Mouse (Mus musculus) MEL (cell line): ENCODE data around the gene Arfip1.

ENCODE experiments used
- CHD2 ChIP-seq: IDR thresholded peaks from 2 replicates; pipeline ENCODE4 v1.6.1; 2011; ENCODE audit warnings: low read length, improper control_type of control experiment
- CTCF ChIP-seq, 3 experiments: IDR thresholded peaks in 2 of 3; conservative IDR thresholded peaks in 1 of 3; 2 replicates each; pipeline ENCODE4 v1.5.1; 2011 to 2012; ENCODE audit warnings: low read length in 3 of 3, low read depth in 2 of 3, mild to moderate bottlenecking in 2 of 3, improper control_type of control experiment in 1 of 3, inconsistent platforms in 1 of 3, mixed read lengths in 1 of 3, moderate library complexity in 1 of 3; ENCODE audit not compliant: control insufficient read depth in 1 of 3, insufficient read depth in 1 of 3, poor library complexity in 1 of 3, severe bottlenecking in 1 of 3
- EP300 ChIP-seq, 2 experiments: IDR thresholded peaks; 2 replicates each; pipeline ENCODE4 v1.6.1; 2011; ENCODE audit warnings: improper control_type of control experiment in 2 of 2, low read length in 2 of 2, low read depth in 1 of 2, mild to moderate bottlenecking in 1 of 2
- GATA1 ChIP-seq: IDR thresholded peaks from 2 replicates; pipeline ENCODE4 v1.6.1; 2011; ENCODE audit warnings: low read depth, low read length, improper control_type of control experiment
- MAZ ChIP-seq: IDR thresholded peaks from 2 replicates; pipeline ENCODE4 v1.6.1; 2012; ENCODE audit warnings: low read depth, mild to moderate bottlenecking, inconsistent platforms, low read length, improper control_type of control experiment
- POLR2A ChIP-seq, 2 experiments: IDR thresholded peaks; 2 replicates each; pipeline ENCODE4 v1.6.1; 2011 to 2012; ENCODE audit warnings: low read length in 2 of 2, mild to moderate bottlenecking in 2 of 2, control low read depth in 1 of 2, improper control_type of control experiment in 1 of 2, low read depth in 1 of 2, moderate library complexity in 1 of 2; ENCODE audit not compliant: control insufficient read depth in 1 of 2, insufficient read depth in 1 of 2, poor library complexity in 1 of 2
- POLR2AphosphoS5 ChIP-seq: IDR thresholded peaks from 2 replicates; pipeline ENCODE4 v1.6.1; 2012; ENCODE audit warnings: low read depth, borderline replicate concordance, mild to moderate bottlenecking, inconsistent platforms, low read length, moderate library complexity, mixed read lengths
- SMC3 ChIP-seq: IDR thresholded peaks from 2 replicates; pipeline ENCODE4 v1.6.1; 2011; ENCODE audit warnings: low read depth, low read length, improper control_type of control experiment
- TBP ChIP-seq: IDR thresholded peaks from 2 replicates; pipeline ENCODE4 v1.8.0; 2011; ENCODE audit warnings: low read depth, low read length, improper control_type of control experiment
- TCF12 ChIP-seq: IDR thresholded peaks from 2 replicates; pipeline ENCODE4 v1.6.1; 2014; ENCODE audit warnings: low read depth, mild to moderate bottlenecking, inconsistent platforms, low read length, improper control_type of control experiment, moderate library complexity
- USF2 ChIP-seq, 2 experiments: IDR thresholded peaks; 2 replicates each; pipeline ENCODE4 v1.6.1; 2011 to 2012; ENCODE audit warnings: improper control_type of control experiment in 2 of 2, low read length in 2 of 2, borderline replicate concordance in 1 of 2, inconsistent platforms in 1 of 2, low read depth in 1 of 2, mild to moderate bottlenecking in 1 of 2; ENCODE audit not compliant: insufficient read depth in 1 of 2
- ZMIZ1 ChIP-seq: IDR thresholded peaks from 2 replicates; pipeline ENCODE4 v1.6.1; 2012; ENCODE audit warnings: low read depth, mild to moderate bottlenecking, inconsistent platforms, low read length, improper control_type of control experiment, moderate library complexity
- ZNF384 ChIP-seq: IDR thresholded peaks from 2 replicates; pipeline ENCODE4 v1.6.1; 2012; ENCODE audit warnings: low read depth, mild to moderate bottlenecking, inconsistent platforms, low read length, improper control_type of control experiment

DNA sequence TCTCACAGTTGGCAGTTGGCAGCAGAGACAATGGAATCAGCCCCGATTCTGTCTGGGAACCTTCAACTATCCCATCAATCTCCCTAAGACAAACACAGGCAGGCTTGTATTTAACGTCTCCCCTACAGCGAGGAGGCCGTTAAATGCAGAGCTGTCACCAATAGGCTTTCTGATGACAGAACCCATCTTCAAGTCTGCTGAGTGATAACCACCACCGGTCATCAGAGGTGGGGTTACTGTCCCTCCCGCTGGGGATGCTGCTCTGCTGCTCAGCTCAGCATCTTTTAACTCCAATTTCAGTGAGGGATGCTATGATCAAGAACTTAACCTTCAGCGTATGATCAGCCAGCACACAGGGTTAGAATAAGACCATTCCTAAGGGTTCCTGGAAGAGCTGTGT, 104.2 kb downstream of the Arfip1 start:
- TF ChIP-seq ZNF384: no peak
- no peak for TF ChIP-seq CTCF (IDR thresholded peaks at IDR 0.05 in 2 of 3, conservative IDR thresholded peaks at IDR 0.05 in 1 of 3; ENCODE audit: control insufficient read depth in 1 of 3, insufficient read depth in 1 of 3, low read depth in 2 of 3, low read length in 3 of 3, poor library complexity in 1 of 3, severe bottlenecking in 1 of 3)
- no peak for TF ChIP-seq CHD2
- TF ChIP-seq SMC3: no peak
- no peak for TF ChIP-seq POLR2AphosphoS5
- peak in 1 of 2 experiments; percentile 25; a peak in 1 of 4 replicates for TF ChIP-seq EP300 (IDR thresholded peaks at IDR 0.05; ENCODE audit: low read depth in 1 of 2, low read length in 2 of 2)
- no peak for TF ChIP-seq TCF12
- TF ChIP-seq POLR2A (IDR thresholded peaks at IDR 0.05; ENCODE audit: control insufficient read depth in 1 of 2, insufficient read depth in 1 of 2, low read depth in 1 of 2, low read length in 2 of 2, poor library complexity in 1 of 2): no peak
- no peak for TF ChIP-seq USF2 (IDR thresholded peaks at IDR 0.05; ENCODE audit: borderline replicate concordance in 1 of 2, insufficient read depth in 1 of 2, low read depth in 1 of 2, low read length in 2 of 2)
- TF ChIP-seq GATA1: no peak
- no peak for TF ChIP-seq MAZ
- TF ChIP-seq ZMIZ1: no peak
- TF ChIP-seq TBP: no peak
